Mouse (Mus musculus) heart, embryonic 13.5 days (tissue): Measurements from ENCODE around the gene Fcgr3. TPM values are rescaled to one million over a fixed set of nuclear protein-coding genes. Genes with fewer than 3 reads are reported as not detected.
"Not testable (repeated sequence)": the region's sequence is repeated elsewhere in the genome, so short reads cannot be mapped to it uniquely, and the experiment has no call there.

ENCODE experiments used
- ATAC-seq: fragments of 200-750 bp; cut with Nextera tagmentation; 2 replicates; pipeline ENCODE4 v1.8.0; 2017; ENCODE audit warnings: moderate TSS enrichment; ENCODE audit not compliant: insufficient number of reproducible peaks, low FRiP score, low TSS enrichment; ENCODE audit errors: extremely low read depth
- H3K27ac ChIP-seq: fragments of 300-500 bp; sonication (generic); replicated peaks from 2 replicates; pipeline ENCODE4 v1.5.1; 2015; ENCODE audit warnings: moderate library complexity, mild to moderate bottlenecking, inconsistent platforms
- H3K27me3 ChIP-seq: fragments of 300-500 bp; sonication (generic); replicated peaks from 2 replicates; pipeline ENCODE4 v1.6.1; 2015; ENCODE audit warnings: mild to moderate bottlenecking, inconsistent platforms
- H3K36me3 ChIP-seq: fragments of 300-500 bp; sonication (generic); 2 replicates; pipeline ENCODE4 v1.6.1; 2015; ENCODE audit warnings: mild to moderate bottlenecking, inconsistent platforms
- H3K4me1 ChIP-seq: fragments of 300-500 bp; sonication (generic); 2 replicates; pipeline ENCODE4 v1.6.1; 2015; ENCODE audit warnings: inconsistent platforms
- H3K4me2 ChIP-seq: fragments of 300-500 bp; sonication (generic); 2 replicates; pipeline ENCODE4 v1.6.1; 2015; ENCODE audit warnings: inconsistent platforms, mild to moderate bottlenecking, moderate library complexity
- H3K4me3 ChIP-seq: fragments of 300-500 bp; sonication (generic); 2 replicates; pipeline ENCODE4 v1.5.1; 2015; ENCODE audit warnings: moderate library complexity, mild to moderate bottlenecking, inconsistent platforms
- H3K9ac ChIP-seq: fragments of 300-500 bp; sonication (generic); 2 replicates; pipeline ENCODE4 v1.6.1; 2015; ENCODE audit warnings: inconsistent platforms, mild to moderate bottlenecking, moderate library complexity
- H3K9me3 ChIP-seq: fragments of 300-500 bp; sonication (generic); 2 replicates; pipeline ENCODE4 v1.6.1; 2016; ENCODE audit warnings: inconsistent platforms
- WGBS: fragments of 180-500 bp; shearing (Covaris S2); methylation state at CpG from one replicate; pipeline ENCODE4 v1.1.7; 2015; ENCODE audit warnings: mixed read lengths; 5-methylcytosine and 5-hydroxymethylcytosine counted together
- polyA plus RNA-seq: library from polyadenylated mRNA; unstranded; fragments of >200 nt; fragmentation: Nextera tagmentation; extraction: Ambion mirVana; gene quantifications from 2 replicates; pipeline ENCODE4 v1.2.1, GENCODE M21; 2015

Gene Fcgr3
- polyA plus RNA-seq, 1 experiment from 2014 or later: 9.1 TPM

DNA sequence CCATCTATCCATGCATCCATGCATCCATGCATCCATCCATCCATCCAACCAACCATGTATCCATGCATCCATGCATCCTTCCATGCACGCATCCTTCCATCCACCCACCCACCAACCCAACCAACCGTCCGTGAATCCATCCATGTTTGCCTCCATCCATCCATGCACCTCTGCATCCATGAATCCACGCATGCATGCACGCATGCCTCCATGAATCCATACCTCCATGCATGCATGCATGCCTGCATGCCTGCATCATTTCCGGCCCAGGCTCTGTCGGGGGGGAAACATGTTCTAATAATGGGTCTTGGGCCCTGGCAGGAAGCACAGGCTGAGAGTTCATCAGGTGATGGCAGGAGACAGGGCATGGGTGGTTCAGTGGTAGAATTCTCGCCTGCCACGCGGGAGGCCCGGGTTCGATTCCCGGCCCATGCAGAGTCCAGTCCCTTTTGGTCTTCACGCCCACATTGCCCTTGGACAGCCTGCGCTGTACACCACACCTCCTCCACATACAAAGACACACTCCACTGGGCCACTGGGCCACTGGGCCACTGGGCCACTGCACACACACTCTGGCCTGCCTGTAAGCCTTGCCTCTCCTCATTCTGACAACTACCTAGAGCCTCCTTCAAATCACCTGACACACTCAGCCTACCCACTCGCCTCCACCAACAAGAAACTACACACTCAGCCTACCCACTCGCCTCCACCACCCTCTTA is 16.9 kb upstream of the Fcgr3 start:
- not testable (repeated sequence) for H3K36me3 ChIP-seq, H3K9me3 ChIP-seq, H3K4me1 ChIP-seq, H3K27ac ChIP-seq, H3K4me3 ChIP-seq, H3K9ac ChIP-seq, H3K4me2 ChIP-seq, ATAC-seq
- peaks cover 38% of the 10 kb centered on the region for H3K27me3 ChIP-seq
- 35% methylated on average over 9 of the region's 17 CpGs for WGBS

DNA sequence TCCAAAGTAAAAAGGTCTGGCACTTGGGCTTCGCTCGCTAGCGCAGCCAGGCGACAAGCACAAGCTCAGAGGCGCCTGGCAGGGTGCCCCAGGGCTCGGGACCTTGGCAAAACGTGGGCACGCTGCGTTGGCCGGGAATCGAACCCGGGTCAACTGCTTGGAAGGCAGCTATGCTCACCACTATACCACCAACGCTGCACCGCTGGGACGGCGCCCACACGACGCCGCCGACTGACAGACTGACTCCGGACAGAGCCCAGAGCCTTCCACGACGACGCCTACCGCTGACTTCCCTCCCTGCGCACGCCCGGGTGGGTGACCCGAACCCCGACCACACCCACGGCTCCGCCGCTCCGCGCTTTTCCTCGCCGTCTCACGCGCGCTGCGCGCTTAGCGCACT is 15.1 kb upstream of the Fcgr3 start:
- H3K9me3 ChIP-seq, H3K9ac ChIP-seq, H3K4me2 ChIP-seq, H3K4me3 ChIP-seq, H3K4me1 ChIP-seq, H3K27ac ChIP-seq, H3K36me3 ChIP-seq: not testable (repeated sequence)
- peak; percentile 25; the same call in 1 of the 2 replicates for ATAC-seq
- WGBS: no CpG with 5 or more reads among the region's 43 CpGs
- H3K27me3 ChIP-seq: peaks cover 31% of the 10 kb centered on the region

DNA sequence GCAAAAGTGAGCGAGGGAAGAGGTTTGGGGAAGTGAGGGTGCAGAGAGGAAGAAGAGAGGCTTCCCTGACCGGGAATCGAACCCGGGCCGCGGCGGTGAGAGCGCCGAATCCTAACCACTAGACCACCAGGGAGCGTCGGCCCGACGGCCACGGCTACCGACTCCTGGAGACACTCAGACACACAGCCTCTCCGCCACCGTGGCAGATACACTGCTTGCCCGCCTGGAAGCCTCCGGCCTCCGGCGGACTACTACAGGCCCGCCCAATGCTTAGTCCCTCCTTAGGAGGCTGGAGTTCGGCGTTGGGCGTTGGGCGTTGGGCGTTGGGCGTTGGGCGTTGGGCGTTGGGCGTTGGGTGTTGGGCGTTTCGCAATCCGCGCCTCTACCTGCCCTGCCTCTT is 14.6 kb upstream of the Fcgr3 start:
- H3K4me2 ChIP-seq: peak overlapping the region; percentile 34; the same call in 1 of the 2 replicates
- not testable (repeated sequence) for H3K4me3 ChIP-seq, H3K36me3 ChIP-seq, H3K9me3 ChIP-seq, H3K27ac ChIP-seq, H3K9ac ChIP-seq, H3K4me1 ChIP-seq
- peak; percentile 20; the same call in 1 of the 2 replicates for ATAC-seq
- H3K27me3 ChIP-seq: peaks cover 32% of the 10 kb centered on the region
- WGBS: 0% methylated on average over 1 of the region's 35 CpGs

DNA sequence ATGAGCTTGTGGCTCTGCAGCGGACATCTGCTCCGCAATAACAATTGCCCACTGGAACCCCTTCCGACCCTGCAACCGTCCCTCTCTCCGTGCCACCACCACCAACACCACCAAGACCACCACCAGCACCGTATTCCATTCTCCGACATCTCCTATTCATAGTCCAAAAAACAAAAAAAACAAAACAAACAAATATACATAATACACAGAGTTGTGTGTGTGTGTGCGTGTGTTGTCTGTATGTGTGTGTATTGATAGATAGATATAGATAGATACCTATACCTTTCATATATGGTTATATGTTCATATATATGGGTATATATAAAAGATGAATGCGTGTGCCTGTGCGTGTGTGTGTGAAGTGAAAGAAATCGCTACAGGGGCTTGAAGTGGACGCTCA is 13.7 kb upstream of the Fcgr3 start:
- Histone ChIP-seq H3K4me3 (peak overlapping the region; percentile 31), H3K27me3 (peaks cover 40% of the 10 kb centered on the region), H3K4me2 (peak overlapping the region; percentile 59)
- WGBS: 21% methylated on average over 12 of the region's 12 CpGs
- not testable (repeated sequence) for H3K9ac ChIP-seq, H3K27ac ChIP-seq, H3K9me3 ChIP-seq, H3K4me1 ChIP-seq, ATAC-seq, H3K36me3 ChIP-seq

DNA sequence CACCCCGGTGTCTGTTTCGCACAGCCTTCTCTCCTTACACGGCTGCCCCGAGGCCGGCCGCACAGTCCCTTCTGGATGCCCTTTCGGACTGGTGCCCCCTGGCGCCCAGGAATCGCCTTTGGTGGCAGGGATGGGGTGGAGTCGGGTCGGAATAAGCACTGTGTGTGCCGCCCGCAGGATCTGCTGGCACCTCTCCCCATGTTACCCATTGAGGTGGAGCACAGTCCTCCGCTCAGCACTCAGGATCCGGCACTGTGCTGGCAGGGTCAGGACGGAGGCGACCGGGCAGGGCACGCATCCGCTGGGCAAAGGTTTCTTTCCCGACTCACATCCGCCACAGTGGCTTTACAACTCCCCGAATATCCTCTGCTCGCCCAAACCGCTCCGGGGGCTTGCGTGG is 13.2 kb upstream of the Fcgr3 start:
- H3K36me3 ChIP-seq: not testable (repeated sequence)
- H3K4me3 ChIP-seq: peak overlapping the region; percentile 31
- peak overlapping the region; percentile 59 for H3K4me2 ChIP-seq

DNA sequence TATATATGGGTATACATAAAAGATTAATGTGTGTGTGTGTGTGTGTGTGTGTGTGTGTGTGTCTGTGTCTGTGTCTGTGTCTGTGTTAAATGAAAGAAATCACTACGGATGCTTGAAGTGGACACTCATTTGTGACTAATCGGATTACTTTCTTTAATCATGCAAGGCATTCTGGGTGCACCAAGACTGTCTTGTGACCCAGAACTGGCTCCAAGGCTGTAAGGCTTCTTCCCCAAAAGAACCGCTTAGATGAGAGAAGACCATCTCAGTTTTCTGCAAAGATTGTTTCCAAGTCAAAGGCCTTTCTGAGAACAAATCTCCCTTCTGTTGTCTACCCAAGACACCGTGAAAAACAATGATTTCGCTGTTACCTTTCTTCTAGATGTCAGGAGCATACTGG is 12.5 kb upstream of the Fcgr3 start:
- H3K27ac ChIP-seq, H3K9me3 ChIP-seq, ATAC-seq, H3K4me1 ChIP-seq, H3K36me3 ChIP-seq, H3K9ac ChIP-seq, H3K4me2 ChIP-seq, H3K4me3 ChIP-seq: not testable (repeated sequence)
- peaks cover 40% of the 10 kb centered on the region for H3K27me3 ChIP-seq
- WGBS: 35% methylated on average over 5 of the region's 5 CpGs

More for the DNA sequence above, 13.2 kb upstream of the Fcgr3 start:
- not testable (repeated sequence) for H3K27ac ChIP-seq, H3K9ac ChIP-seq, H3K9me3 ChIP-seq, H3K4me1 ChIP-seq, ATAC-seq
- H3K27me3 ChIP-seq: peaks cover 40% of the 10 kb centered on the region
- 5% methylated on average over 17 of the region's 27 CpGs for WGBS

DNA sequence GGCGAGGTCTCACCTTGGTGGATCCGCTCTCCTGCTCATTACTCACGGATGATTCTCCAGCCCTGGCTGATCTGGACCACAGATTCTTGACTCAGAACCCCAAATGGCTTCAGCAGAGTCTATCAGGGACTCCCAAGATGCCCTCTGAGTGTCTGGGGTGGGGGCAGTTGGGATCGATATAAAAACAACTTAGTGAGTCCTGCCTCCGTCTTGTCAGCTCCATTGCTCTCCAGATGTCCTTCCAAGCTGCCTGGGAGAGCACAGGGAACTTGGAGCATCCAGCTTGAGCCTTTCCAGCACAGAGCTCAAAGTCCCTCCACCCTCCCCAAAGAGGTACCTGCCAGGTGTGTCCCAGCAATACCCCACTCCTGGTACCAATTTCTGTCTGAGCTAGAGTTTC is 11.4 kb upstream of the Fcgr3 start:
- H3K27me3 ChIP-seq: peaks cover 32% of the 10 kb centered on the region
- not testable (repeated sequence) for H3K4me1 ChIP-seq, H3K27ac ChIP-seq, ATAC-seq, H3K4me2 ChIP-seq, H3K9ac ChIP-seq, H3K9me3 ChIP-seq, H3K36me3 ChIP-seq, H3K4me3 ChIP-seq
- WGBS: 79% methylated on average over 5 of the region's 5 CpGs

DNA sequence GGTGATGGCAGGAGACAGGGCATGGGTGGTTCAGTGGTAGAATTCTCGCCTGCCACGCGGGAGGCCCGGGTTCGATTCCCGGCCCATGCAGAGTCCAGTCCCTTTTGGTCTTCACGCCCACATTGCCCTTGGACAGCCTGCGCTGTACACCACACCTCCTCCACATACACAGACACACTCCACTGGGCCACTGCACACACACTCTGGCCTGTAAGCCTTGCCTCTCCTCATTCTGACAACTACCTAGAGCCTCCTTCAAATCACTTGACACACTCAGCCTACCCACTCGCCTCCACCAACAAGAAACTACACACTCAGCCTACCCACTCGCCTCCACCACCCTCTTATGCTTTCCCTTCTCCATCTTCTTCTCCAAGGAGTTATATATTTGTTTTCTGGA is 9.5 kb upstream of the Fcgr3 start:
- not testable (repeated sequence) for ATAC-seq, H3K4me1 ChIP-seq, H3K27ac ChIP-seq, H3K9ac ChIP-seq, H3K9me3 ChIP-seq, H3K4me3 ChIP-seq, H3K4me2 ChIP-seq, H3K36me3 ChIP-seq
- WGBS: 16% methylated on average over 8 of the region's 10 CpGs
- H3K27me3 ChIP-seq: peaks cover 45% of the 10 kb centered on the region

DNA sequence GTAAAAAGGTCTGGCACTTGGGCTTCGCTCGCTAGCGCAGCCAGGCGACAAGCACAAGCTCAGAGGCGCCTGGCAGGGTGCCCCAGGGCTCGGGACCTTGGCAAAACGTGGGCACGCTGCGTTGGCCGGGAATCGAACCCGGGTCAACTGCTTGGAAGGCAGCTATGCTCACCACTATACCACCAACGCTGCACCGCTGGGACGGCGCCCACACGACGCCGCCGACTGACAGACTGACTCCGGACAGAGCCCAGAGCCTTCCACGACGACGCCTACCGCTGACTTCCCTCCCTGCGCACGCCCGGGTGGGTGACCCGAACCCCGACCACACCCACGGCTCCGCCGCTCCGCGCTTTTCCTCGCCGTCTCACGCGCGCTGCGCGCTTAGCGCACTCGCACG is 7.5 kb upstream of the Fcgr3 start:
- not testable (repeated sequence) for H3K36me3 ChIP-seq, H3K9ac ChIP-seq, H3K27ac ChIP-seq, H3K9me3 ChIP-seq, H3K4me3 ChIP-seq, H3K4me2 ChIP-seq, H3K4me1 ChIP-seq
- H3K27me3 ChIP-seq: peaks cover 37% of the 10 kb centered on the region
- ATAC-seq: 0 out of 2 replicates have a peak, but pooled peaks have one; percentile 14
- WGBS: no CpG with 5 or more reads among the region's 45 CpGs

DNA sequence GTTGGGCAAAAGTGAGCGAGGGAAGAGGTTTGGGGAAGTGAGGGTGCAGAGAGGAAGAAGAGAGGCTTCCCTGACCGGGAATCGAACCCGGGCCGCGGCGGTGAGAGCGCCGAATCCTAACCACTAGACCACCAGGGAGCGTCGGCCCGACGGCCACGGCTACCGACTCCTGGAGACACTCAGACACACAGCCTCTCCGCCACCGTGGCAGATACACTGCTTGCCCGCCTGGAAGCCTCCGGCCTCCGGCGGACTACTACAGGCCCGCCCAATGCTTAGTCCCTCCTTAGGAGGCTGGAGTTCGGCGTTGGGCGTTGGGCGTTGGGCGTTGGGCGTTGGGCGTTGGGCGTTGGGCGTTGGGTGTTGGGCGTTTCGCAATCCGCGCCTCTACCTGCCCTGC is 7.0 kb upstream of the Fcgr3 start:
- H3K9ac ChIP-seq, ATAC-seq, H3K36me3 ChIP-seq, H3K27ac ChIP-seq, H3K4me1 ChIP-seq, H3K9me3 ChIP-seq: not testable (repeated sequence)
- Histone ChIP-seq H3K27me3 (peaks cover 34% of the 10 kb centered on the region), H3K4me3 (peak overlapping the region; percentile 20; the same call in 1 of the 2 replicates), H3K4me2 (0 out of 2 replicates have a peak overlapping the region, but pooled peaks have one; percentile 20)
- WGBS: 0% methylated on average over 1 of the region's 35 CpGs

DNA sequence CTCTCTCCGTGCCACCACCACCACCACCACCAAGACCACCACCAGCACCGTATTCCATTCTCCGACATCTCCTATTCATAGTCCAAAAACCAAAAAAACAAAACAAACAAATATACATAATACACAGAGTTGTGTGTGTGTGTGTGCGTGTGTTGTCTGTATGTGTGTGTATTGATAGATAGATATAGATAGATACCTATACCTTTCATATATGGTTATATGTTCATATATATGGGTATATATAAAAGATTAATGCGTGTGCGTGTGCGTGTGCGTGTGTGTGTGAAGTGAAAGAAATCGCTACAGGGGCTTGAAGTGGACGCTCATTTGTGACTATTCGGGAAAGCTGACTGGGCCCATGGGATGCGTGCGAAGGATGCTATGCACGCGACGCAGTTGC is 6.1 kb upstream of the Fcgr3 start:
- not testable (repeated sequence) for H3K9ac ChIP-seq, H3K4me1 ChIP-seq, H3K27ac ChIP-seq, ATAC-seq, H3K36me3 ChIP-seq, H3K9me3 ChIP-seq
- peak overlapping the region; percentile 13; the same call in 1 of the 2 replicates for H3K4me3 ChIP-seq
- H3K27me3 ChIP-seq: peaks cover 37% of the 10 kb centered on the region
- peak overlapping the region; percentile 34; the same call in 1 of the 2 replicates for H3K4me2 ChIP-seq
- 20% methylated on average over 15 of the region's 16 CpGs for WGBS

DNA sequence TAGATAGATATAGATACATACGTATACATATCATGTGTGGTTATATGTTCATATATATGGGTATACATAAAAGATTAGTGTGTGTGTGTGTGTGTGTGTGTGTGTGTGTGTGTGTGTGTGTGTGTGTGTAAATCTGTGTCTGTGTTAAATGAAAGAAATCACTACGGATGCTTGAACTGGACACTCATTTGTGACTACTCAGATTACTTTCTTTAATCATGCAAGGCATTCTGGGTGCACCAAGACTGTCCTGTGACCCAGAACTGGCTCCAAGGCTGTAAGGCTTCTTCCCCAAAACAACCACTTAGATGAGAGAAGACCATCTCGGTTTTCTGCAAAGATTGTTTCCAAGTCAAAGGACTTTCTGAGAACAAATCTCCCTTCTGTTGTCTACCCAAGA is 4.8 kb upstream of the Fcgr3 start:
- H3K9me3 ChIP-seq, H3K9ac ChIP-seq, H3K4me3 ChIP-seq, H3K4me1 ChIP-seq, ATAC-seq, H3K4me2 ChIP-seq, H3K36me3 ChIP-seq, H3K27ac ChIP-seq: not testable (repeated sequence)
- H3K27me3 ChIP-seq: peaks cover 45% of the 10 kb centered on the region
- 61% methylated on average over 3 of the region's 3 CpGs for WGBS
